Mouse (Mus musculus) hindlimb bud, embryonic 11.5 days (tissue): ENCODE measurements around the gene Ubtd1.

ENCODE experiments used
- DNase-seq: peaks from one replicate; pipeline ENCODE4 v3.0.0-alpha.2; 2012; ENCODE audit warnings: low read depth, low spot score; ENCODE audit errors: extremely low spot score

Ubtd1 gene

GRCm38 (mm10) chr19:41993484-41993883 is 11.9 kb downstream of the Ubtd1 start:
- DNase-seq: no peak

GRCm38 (mm10) chr19:41994023-41994422 is 12.5 kb downstream of the Ubtd1 start:
- no peak for DNase-seq

DNA sequence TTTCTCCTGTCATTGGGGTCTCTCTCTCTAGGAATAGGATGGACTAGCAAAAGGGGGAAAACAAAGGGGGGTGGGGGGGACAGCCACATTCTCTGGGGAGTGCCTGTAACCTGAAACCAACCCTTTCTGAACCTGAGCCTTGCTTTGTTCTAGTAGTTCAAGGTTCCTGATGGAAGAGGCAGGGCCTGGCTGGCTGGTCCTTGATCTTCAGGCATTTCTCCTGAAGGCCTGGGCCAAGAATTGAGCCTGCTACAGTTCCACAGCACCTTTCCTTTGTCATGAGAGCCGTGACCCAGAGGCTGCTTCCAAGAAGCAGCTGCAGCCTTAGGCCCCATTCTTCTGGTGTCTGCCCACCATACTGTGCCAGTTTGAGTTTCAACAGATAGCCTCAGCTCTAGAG is 13.9 kb downstream of the Ubtd1 start:
- DNase-seq: no peak

GRCm38 (mm10) chr19:41997090-41997489 is 15.5 kb downstream of the Ubtd1 start:
- no peak for DNase-seq

- no peak for DNase-seq
These were observed 17.4 kb downstream of the Ubtd1 start for GRCm38 (mm10) chr19:41998770-41999548.

DNA sequence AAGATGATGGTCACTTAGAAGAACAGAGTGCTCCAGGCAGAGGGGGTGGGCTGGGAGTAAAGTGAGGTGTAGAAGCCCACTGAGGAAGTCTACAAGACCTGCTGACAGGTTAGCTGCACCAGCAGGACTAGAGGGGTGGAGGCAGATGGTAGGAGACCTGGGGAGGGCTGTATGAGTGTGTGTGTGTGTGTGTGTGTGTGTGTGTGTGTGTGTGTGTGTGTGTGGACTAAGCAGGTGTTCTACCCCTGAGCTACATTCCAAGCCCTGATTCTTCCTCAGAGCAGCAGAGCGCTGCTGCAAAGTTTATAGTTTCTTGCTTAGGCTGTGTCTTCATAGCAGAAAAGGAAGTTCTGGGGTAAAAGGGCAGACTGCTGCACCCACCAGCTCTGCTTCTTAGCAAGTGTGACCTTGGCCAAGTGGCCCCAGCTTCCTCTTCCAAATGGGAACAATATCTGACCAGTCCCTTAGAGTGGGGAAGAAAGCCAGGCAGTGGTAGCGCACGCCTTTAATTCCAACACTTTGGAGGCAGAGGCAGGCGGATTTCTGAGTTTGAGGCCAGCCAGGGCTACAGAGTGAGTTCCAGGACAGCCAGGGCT is 18.2 kb downstream of the Ubtd1 start:
- no peak for DNase-seq

- DNase-seq: no peak
These were observed 18.9 kb downstream of the Ubtd1 start for GRCm38 (mm10) chr19:42000446-42000958.

- DNase-seq: no peak
These were observed 19.9 kb downstream of the Ubtd1 start for GRCm38 (mm10) chr19:42001253-42001980.

DNA sequence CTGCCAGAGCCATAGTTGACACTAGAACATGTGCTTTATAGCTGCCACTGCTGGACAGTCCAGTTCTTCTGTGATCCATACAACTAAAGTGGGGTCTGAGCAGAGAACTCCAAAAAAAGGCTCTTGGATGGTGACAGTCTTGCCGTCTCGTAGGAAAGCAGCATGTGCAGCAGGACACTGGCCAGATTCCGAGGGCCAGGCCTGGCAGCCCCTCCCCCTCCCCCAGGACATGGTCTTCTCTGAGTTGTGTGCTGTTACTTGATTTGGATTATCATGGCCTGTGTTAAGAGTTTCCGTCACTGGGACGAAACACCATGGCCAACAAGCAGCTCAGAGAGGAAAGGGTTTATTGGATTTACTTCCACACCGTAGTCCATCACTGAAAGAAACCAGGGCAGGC is 22.7 kb downstream of the Ubtd1 start:
- no peak for DNase-seq

DNA sequence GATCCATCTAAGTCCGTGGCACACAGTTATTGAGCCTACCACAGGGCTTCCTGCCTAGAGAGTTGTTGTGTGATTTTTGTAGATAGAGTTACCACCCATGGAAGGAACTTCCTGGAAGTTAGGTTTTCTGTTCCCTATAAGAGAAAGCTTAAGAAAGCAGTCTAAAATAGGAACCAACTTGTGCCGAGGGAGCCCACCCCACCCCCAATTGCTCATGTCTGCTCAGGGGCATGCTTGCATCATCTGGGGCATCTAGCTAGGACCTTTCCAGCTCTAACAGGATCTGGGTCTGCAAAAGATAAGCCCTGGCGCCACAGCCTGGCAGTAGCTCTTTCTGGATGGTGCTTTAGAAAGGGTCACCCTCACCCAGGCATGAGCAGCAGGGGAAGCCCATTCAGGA is 24.1 kb downstream of the Ubtd1 start:
- DNase-seq: no peak

GRCm38 (mm10) chr19:42006568-42006967 is 25.0 kb downstream of the Ubtd1 start:
- no peak for DNase-seq

- no peak for DNase-seq
These were observed 27.0 kb downstream of the Ubtd1 start for GRCm38 (mm10) chr19:42008586-42008985.

DNA sequence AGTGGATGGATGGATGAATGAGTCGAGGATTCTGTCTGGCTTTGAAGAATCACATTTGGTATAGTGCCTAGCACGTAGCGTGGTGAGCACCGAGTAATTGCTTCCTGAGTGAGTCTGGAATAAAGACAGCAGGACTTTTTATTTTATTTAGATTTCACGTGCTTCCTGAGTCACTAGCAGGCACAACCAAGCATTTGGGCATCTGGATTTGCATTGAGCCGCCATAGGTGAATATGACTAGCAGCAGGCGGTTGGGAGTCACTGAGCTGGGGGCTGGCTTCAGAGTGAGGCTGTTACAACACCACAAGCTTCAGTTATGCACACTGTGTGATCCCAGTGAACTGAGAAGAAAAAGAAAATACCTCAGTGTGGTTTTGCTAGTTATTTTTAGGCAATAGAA is 27.5 kb downstream of the Ubtd1 start:
- no peak for DNase-seq

GRCm38 (mm10) chr19:42010436-42010835 is 28.9 kb downstream of the Ubtd1 start:
- no peak for DNase-seq

DNA sequence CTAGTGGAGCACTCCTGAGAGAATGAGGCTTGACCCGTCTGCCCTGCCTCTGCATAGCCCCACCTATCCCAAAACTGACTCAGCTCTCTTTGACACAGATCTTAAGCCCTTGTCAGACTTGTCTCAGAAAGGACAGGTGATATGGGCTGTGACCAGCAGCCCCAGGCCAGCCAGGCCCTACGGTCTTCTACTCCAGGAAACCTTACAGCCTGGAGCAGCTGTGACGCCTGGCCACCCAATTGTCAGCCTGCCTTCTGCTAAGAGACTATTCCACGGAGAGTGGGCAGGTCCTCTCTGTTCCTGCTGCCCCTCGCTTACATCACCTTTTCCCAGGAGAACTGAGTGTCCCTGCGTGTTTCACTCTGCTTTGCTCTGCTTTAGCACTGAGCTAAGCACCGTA is 29.6 kb downstream of the Ubtd1 start:
- no peak for DNase-seq

GRCm38 (mm10) chr19:42014231-42014825 is 32.8 kb downstream of the Ubtd1 start:
- no peak for DNase-seq

DNA sequence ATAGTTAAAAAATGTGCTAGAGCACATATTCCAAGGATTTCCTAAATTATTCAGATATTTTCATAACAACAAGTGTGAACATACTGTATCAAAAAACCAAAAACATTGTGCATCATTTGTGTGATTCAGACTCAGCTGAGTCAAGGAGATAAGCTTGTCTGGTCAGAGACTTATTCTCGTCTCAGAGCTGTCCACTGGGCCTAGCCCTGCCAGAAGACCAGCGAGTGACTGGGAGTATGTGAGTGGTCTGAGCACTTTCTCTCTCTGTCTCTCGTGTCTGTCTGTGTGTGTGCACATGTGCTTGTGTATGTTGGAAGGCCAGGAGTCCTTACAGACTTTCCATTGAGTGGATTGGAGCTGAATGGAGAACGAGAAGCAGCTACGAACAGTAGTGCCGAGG is 33.4 kb downstream of the Ubtd1 start:
- DNase-seq: no peak

GRCm38 (mm10) chr19:42016251-42016650 is 34.7 kb downstream of the Ubtd1 start:
- no peak for DNase-seq

DNA sequence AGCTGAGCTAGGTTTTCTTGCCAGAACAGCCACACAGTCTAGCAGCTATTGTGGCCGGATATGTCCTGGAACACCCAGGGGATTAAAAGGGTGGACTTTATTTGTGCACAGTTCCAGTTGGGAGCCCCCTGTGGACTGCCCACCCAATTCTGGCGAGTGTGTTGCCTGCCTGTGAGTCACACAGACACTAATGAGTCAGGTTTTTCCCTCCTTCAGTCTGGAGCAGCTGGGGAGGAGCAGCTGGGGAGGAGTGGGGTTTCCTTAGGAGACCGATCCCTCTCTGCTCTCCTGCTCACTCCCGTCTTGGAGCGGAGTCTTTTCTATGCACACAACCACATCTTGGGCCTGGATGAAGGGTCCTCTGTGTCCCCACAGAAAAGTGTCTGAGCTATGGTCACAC is 35.3 kb downstream of the Ubtd1 start:
- DNase-seq: no peak

DNA sequence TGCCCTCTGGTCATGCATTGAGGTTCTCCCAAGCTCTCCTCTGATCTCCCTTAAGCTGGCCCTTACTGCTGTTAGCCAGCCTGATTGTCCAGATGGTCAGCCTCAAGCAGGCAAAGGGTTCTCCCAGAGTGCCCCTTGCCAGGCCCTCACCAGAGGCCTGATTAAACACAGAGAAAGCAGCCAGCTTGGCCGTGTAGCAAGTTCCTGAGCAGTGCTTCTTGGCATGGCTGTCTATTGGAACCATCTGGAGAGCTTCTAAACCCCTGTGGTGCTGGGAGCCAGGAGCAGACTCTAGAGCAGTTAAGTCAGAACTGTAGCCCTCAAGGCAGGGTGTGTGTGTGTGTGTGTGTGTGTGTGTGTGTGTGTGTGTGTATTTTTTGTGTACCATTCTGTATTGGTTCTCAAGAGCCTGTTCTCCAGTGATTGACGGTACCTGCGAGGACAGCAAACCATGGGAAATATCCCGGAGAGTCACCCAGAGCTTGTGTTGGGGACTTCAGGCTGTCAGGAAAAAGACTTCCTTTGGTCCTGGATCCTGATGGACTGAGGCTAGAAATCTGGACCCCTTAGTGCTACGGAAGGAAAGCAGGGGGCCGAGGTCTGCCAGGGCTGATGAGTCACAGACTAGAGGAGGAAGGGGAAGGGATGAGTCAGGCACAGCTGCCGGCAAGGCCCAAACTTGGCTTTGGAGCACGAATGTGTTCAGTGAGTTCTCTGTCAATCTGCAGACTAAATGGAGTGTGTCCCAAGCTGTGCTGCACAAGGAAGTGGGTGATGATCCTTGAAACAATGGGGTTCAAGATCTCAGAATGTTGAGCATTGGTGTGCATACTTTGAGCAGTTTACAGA is 36.1 kb downstream of the Ubtd1 start:
- no peak for DNase-seq
